Mouse (Mus musculus): Measurements from ENCODE around the gene Adamts17.

Gene Adamts17

DNA sequence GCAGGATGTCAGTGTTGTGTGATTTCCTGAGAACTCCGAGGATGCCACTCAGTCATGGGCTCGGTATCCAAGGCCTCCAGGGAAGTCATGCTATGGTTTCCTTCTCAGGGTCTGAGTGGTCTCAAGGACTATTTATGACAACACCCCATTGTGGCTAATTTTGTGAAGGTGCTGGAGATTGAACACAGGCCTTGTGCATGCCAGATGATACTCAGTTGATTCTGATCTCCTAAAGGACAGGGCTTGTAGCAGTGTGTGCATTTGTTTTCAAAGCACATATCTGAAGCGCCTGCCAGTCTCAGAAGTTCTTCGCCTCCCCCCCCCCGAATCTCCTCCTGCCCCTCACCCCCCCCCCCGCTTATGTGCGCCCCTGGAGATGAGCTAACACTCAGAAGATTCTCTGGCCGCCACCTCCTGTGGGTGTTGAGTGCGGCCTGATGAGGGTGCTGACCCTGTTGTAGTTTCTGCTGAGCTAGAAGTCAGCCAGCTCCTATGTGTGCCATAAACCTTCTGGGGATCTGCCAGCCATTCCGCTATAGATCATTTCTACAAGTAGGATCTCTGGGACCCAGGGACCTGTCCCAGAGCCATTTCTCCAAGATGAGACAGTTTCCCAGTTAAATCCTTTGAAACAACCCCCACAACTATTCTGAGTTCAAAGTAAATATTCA, 232.6 kb downstream of the Adamts17 start:
- no peak for DNase-seq (ENCODE audit: low spot score in 2 of 2)

- no peak for DNase-seq (ENCODE audit: low spot score in 2 of 2)
Observed at GRCm38 (mm10) chr7:67082751-67083150, 243.2 kb downstream of the Adamts17 start.

GRCm38 (mm10) chr7:67087759-67088158, 248.2 kb downstream of the Adamts17 start:
- DNase-seq (ENCODE audit: low spot score in 2 of 2) = no peak

- no peak for DNase-seq (ENCODE audit: low spot score in 2 of 2)
Observed at GRCm38 (mm10) chr7:67097096-67097495, 257.6 kb downstream of the Adamts17 start.

- no peak for DNase-seq (ENCODE audit: low spot score in 2 of 2)
Observed at GRCm38 (mm10) chr7:67101418-67101973, 262.0 kb downstream of the Adamts17 start.

- no peak for DNase-seq (ENCODE audit: low spot score in 2 of 2)
Observed at GRCm38 (mm10) chr7:67110551-67111159, 271.1 kb downstream of the Adamts17 start.

- no peak for DNase-seq (ENCODE audit: low spot score in 2 of 2)
Observed at GRCm38 (mm10) chr7:67112495-67113216, 273.1 kb downstream of the Adamts17 start.

DNA sequence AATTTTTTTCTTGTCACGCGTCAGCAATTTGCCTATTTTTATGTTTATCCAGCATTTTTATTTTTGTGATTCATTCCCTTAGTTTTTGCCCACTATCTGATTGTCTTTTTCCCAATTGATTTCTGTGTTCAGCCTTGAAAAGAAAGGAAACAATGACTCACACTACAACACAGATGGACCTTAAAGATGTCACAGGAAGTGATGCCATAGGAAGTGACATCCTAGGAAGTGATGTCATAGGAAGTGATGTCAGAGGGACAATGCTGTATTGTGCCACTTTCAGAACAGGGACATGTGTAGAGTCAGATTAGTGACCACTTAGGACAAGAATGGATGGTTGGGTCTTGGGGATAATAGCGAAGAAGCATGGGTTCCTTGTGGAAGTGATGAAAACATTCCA, 274.5 kb downstream of the Adamts17 start:
- no peak for DNase-seq (ENCODE audit: low spot score in 2 of 2)

DNA sequence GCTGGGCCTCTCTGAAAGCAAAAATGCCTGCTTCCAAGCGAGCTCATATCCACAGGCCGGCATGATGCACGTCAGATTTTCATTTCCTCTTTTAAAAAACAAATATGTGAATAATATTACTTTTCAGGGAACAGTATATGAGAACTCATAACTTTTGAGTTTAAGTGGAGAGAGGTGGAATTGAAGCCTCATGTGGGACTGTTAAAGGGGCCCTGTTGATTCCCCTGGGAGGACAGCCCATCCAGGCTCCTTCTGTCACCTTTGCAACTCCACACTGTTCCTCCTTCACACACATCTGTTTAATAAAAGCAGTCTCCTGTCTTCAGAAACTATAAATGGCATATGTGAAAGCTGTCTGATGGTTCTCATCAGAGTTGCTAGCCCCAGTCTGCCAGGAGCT, 275.5 kb downstream of the Adamts17 start:
- DNase-seq (ENCODE audit: low spot score in 2 of 2) = no peak

DNA sequence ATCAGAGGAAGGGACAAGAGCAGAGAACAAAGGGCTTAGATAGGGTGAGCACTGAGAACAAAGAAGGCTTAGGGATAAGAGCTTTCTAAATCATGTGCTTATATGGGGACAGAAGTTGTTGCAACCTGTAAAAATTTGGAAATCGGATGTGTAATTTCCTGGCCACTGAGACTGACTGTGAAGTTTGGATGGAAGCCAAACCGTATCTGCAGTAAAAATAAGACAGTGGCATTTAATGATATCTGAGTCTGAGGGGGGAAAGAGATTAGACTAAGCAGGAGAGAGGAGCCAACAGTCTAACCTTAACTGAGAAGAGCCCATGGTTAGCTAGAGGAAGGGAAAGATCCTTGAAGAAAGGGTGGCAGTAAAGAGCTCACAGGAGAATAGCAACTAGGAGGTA, 295.6 kb downstream of the Adamts17 start:
- DNase-seq (ENCODE audit: low spot score in 2 of 2) = no peak

DNA sequence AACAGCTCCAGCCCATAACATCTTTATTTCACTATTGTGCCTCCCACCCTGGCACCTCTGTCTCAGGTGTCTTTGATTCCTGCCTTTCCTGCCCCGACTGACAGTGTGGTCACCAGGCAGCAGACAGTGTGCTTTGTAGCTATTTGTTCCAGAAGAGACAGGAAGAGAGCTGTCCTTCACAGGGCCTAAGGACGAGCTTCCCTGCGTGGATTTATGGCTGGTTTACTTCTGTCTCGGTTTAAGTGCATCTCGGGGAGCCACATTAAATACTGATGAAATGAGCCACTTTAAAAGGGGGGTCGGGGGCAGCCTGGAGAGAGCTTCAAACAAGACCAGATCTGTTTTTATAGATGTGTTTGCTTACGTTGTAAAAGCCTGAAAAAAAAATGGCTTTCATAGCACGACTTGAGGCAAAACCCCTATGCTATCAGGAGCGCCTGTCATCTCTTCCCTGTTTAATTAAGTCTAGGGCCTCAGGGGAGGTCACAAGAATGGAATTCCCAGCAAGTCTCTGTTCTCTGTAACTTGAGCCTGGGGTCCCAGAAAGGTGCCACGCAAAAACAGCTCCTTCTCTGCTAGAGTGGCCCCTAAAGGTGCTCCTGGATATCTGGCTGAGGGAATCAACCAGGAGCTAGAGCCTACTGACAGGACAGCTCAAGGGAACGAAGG, 302.9 kb downstream of the Adamts17 start:
- DNase-seq (ENCODE audit: low spot score in 2 of 2) = no peak

DNA sequence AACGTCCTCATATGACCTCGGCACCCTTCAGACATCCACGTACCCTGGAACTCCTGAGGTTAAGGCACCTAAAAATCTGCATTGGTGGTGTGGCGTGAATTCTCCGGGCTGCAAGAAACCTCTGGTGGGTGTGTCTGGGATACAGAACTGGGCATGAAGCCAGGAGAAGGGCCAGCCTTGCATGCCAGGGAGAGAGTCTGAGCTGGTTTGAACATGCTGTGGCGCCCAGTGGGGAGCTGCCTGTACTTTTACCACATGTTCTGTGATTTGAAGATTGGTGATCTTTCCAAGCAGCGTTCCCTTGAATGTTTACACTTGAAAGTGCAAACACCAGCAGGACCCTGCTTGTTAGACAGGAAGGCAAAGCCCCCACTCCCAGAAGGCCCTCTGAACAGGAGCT, 306.2 kb downstream of the Adamts17 start:
- no peak for DNase-seq (ENCODE audit: low spot score in 2 of 2)

GRCm38 (mm10) chr7:67146151-67146550, 306.6 kb downstream of the Adamts17 start:
- no peak for DNase-seq (ENCODE audit: low spot score in 2 of 2)

GRCm38 (mm10) chr7:67149707-67150106, 310.2 kb downstream of the Adamts17 start:
- no peak for DNase-seq (ENCODE audit: low spot score in 2 of 2)

- DNase-seq (ENCODE audit: low spot score in 2 of 2) = no peak
Observed at GRCm38 (mm10) chr7:67152626-67153025, 313.1 kb downstream of the Adamts17 start.

DNA sequence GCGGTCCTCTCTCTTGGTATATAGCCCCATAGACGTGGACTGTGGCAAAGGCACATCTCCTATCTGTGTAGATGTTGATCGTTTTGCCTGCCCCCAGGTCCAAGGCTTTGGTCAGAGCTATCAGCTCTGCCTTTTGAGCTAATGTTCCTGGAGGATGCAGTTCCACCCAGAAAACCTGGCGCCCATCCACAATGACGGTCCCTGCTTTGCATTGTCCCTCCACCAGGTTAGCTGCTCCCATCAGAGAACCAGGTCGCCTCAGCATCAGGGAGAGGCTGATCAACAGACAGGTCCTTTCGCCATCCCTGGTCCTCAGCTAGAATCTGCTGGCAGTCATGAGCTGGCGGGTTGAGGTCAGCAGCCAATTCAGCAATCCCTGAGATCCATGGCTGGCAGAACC, 322.6 kb downstream of the Adamts17 start:
- DNase-seq (ENCODE audit: low spot score in 2 of 2) = no peak

- no peak for DNase-seq (ENCODE audit: low spot score in 2 of 2)
Observed at GRCm38 (mm10) chr7:67168288-67168687, 328.8 kb downstream of the Adamts17 start.

- no peak for DNase-seq (ENCODE audit: low spot score in 2 of 2)
Observed at GRCm38 (mm10) chr7:67168763-67169569, 329.4 kb downstream of the Adamts17 start.

DNA sequence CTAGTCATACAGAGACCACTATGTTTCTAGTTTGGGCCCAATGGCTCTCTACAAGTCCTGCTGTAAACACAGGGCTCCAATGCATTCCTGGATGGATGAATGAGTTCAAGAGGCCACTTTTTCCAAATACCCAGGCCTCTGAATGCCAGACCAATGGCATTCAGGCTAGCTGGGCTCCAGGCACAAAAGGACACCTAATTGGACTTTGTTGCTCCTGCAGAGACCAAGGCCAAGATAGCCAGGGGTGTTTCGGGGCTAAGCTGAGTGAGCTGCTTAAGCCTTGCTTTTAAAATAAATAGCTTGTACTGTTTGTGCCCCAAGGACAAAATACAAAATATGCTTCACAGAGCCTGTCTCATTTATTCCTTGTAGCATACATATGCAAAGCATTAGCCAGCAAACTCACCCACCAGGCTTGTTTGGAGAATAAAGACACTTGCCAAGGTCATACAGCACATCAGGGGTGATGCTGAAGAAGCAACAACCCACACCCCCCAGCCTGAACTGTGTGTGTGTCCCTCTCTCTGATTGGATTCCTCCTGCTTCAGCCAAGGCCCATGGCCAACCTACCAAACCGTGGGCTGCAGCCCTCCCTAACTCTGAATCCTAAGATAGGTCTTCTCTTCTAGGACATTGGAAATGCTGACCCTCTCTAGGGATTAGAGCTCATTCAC, 334.1 kb downstream of the Adamts17 start:
- DNase-seq (ENCODE audit: low spot score in 2 of 2) = no peak

- no peak for DNase-seq (ENCODE audit: low spot score in 2 of 2)
Observed at GRCm38 (mm10) chr7:67183786-67184185, 344.3 kb downstream of the Adamts17 start.

DNA sequence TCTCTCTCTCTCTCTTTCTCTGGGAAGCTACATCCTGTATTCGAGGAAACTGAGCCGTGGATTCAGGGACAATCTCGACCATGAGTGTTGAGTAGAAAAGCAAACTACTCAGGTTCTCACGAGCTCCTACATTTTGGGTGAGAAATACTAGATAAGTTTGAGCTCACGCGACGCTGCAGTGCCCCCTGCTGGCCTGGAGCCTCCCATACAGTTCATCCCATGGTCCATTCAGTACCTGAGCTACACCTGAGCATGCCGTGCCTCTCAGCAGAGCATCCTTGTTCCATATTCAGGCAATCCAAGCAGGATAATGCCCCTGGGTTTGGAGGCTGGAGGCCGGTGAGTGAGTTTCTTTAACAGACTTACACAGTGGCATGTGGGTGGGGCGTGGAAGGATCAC, 359.9 kb downstream of the Adamts17 start:
- DNase-seq (ENCODE audit: low spot score in 2 of 2) = peak in 1 of 2 experiments; percentile 66

Measured in spleen, postnatal 10 days (tissue).